Mouse (Mus musculus): ENCODE measurements around the gene Slc22a4. TPM values are rescaled to one million over a fixed set of nuclear protein-coding genes. Genes with fewer than 3 reads are reported as not detected.
A peak's percentile ranks its signal among the peaks of the same experiment; 100 is the strongest.

Gene Slc22a4
- polyA plus RNA-seq, 1 experiment = 5.4 TPM

DNA sequence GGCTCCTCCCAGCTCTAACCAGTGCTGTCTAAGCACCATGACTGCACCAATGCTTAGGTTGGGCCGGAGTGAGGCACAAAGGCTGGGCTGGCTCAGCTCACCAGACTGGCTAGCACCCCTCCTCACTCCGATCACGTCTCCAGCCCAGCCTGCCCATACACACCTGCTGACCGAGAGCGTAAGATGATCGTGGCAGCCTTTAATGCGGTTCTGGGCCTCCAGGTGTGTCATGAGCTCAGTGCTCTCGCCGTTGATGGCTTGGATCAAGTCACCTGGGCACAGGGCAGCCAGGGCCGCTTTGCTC, 35.5 kb upstream of the Slc22a4 start:
- TF ChIP-seq CTCF (IDR thresholded peaks at IDR 0.05; ENCODE audit: extremely low read depth, insufficient read depth, insufficient read length, insufficient replicate concordance) = no peak
- TF ChIP-seq POLR2A (IDR thresholded peaks at IDR 0.05; ENCODE audit: low read depth, low read length) = no peak
- H3K27ac ChIP-seq (ENCODE audit: insufficient read depth, low read length) = peak overlapping the region; percentile 79

DNA sequence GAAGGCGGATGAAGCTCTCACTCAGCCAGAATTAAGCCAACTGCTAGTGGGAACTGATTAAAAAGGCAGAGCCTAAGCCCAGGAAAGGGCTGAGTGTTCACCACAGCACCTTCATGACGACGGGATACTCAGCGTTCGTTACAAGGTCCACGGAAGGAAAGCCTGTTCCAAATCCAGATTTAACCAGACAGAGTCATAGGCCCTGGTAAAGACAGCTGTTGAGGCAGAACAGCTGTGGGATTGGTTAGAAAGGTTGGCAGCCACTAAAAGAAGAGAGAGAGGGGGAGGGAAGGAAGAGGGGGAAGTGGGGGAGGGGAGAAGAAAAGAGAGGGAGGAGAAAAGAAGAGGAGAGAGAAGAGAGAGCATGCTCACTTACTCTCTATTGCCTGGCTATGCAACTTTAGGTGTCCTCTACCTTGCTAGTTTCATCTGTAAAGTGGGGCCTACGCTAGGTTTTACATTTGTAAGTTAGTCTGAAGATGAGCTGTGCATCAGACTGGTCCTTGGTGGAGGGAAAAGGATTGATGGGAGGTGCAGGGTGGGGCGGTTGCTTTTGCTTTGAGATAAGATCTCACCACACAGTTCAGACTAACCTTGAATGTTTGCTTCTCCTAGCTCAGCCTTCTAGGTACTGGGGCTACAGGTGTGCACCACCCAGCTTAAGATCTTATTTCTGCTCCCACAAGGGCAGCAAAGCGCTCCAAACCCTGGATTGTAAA, 35.0 kb upstream of the Slc22a4 start:
- Histone ChIP-seq H3K4me3 (ENCODE audit: extremely low read depth, insufficient read depth, insufficient read length) (no peak overlapping the region), H3K4me1 (ENCODE audit: control insufficient read depth, insufficient read depth, insufficient read length) (peaks cover 3% of the 10 kb centered on the region; the same call in 1 of the 2 replicates), H3K36me3 (ENCODE audit: control insufficient read depth, insufficient read depth, low read length) (no peaks in the 10 kb centered on the region), H3K27me3 (ENCODE audit: control insufficient read depth, insufficient read depth, low read length) (no peaks in the 10 kb centered on the region), H3K27ac (ENCODE audit: insufficient read depth, low read length) (peak overlapping the region; percentile 79)
- 67% methylated on average over 9 of the region's 9 CpGs for WGBS
- peak in 1 of 2 experiments; percentile 19 for DNase-seq (ENCODE audit: low read depth in 1 of 2, low spot score in 2 of 2)
- TF ChIP-seq CTCF (IDR thresholded peaks at IDR 0.05; ENCODE audit: extremely low read depth, insufficient read depth, insufficient read length, insufficient replicate concordance) (no peak), POLR2A (IDR thresholded peaks at IDR 0.05; ENCODE audit: low read depth, low read length) (no peak)

More for the DNA sequence above, 35.5 kb upstream of the Slc22a4 start:
- Histone ChIP-seq H3K27me3 (ENCODE audit: control insufficient read depth, insufficient read depth, low read length) (no peaks in the 10 kb centered on the region), H3K36me3 (ENCODE audit: control insufficient read depth, insufficient read depth, low read length) (no peaks in the 10 kb centered on the region), H3K4me3 (ENCODE audit: extremely low read depth, insufficient read depth, insufficient read length) (no peak overlapping the region), H3K4me1 (ENCODE audit: control insufficient read depth, insufficient read depth, insufficient read length) (peaks cover 3% of the 10 kb centered on the region; the same call in 1 of the 2 replicates)
- WGBS = 76% methylated on average over 10 of the region's 10 CpGs
- no peak for DNase-seq (ENCODE audit: low read depth in 1 of 2, low spot score in 2 of 2)

DNA sequence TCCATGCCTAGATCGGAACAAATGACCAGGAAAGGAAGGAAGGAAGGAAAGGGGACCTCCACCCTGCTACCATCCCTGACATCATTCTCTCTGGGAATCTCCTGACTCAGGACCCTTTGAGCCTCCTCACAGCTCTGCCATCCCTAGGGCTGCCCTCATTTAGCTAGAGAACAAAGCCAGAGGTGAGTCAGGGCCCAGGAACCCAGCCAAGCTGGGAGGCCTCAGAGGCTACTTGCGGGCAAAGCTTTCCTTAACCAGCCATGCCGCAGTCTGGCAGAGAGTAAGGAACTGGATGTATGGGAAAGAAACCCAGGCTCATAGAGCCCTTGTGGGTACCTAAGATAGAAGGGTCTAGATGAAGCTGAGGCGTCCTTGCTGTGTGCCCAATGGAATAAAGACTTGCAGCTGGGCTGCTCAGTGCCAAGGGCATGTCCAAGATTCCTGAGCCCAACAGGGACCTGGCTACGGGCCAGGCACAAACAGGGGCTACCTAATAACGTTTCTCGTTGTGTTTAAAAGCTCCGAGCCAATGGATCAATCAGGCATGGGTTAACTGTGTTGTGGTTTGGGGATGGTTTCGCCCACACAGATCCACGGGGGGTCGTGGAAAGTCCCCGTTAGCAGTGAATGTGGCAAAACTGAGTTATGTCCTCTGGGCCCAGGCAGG, 34.3 kb upstream of the Slc22a4 start:
- 69% methylated on average over 12 of the region's 12 CpGs for WGBS
- H3K4me1 ChIP-seq (ENCODE audit: control insufficient read depth, insufficient read depth, insufficient read length) = peaks cover 3% of the 10 kb centered on the region; the same call in 1 of the 2 replicates
- no peak for DNase-seq (ENCODE audit: low read depth in 1 of 2, low spot score in 2 of 2)
- H3K27ac ChIP-seq (ENCODE audit: insufficient read depth, low read length) = peak overlapping the region; percentile 50
- no peak overlapping the region for H3K4me3 ChIP-seq (ENCODE audit: extremely low read depth, insufficient read depth, insufficient read length)
- TF ChIP-seq POLR2A (IDR thresholded peaks at IDR 0.05; ENCODE audit: low read depth, low read length) = no peak
- TF ChIP-seq CTCF (IDR thresholded peaks at IDR 0.05; ENCODE audit: extremely low read depth, insufficient read depth, insufficient read length, insufficient replicate concordance) = no peak
- H3K36me3 ChIP-seq (ENCODE audit: control insufficient read depth, insufficient read depth, low read length) = no peaks in the 10 kb centered on the region
- H3K27me3 ChIP-seq (ENCODE audit: control insufficient read depth, insufficient read depth, low read length) = no peaks in the 10 kb centered on the region

DNA sequence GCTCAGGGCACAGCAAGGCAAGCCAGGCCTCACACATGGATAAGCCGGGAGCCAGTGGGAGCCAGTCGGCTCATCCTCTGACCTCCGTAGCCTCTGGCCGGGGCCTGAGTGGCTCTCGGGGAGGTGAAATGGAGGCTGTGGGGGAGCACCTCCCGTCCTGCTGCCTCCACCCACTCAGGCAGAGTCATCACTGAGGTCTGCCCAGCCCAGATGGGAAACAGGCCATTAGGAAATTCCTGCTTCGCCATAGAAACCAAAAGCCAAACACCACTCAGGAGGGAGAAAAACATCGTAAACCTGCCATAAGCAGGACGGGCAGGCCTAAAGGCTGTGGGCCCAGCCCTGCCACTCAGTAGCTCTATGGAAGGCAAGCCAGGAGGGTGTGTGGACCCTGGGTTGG, 32.4 kb upstream of the Slc22a4 start:
- TF ChIP-seq CTCF (IDR thresholded peaks at IDR 0.05; ENCODE audit: extremely low read depth, insufficient read depth, insufficient read length, insufficient replicate concordance) (no peak), POLR2A (IDR thresholded peaks at IDR 0.05; ENCODE audit: low read depth, low read length) (no peak)
- Histone ChIP-seq H3K27ac (ENCODE audit: insufficient read depth, low read length) (no peak overlapping the region), H3K36me3 (ENCODE audit: control insufficient read depth, insufficient read depth, low read length) (no peaks in the 10 kb centered on the region), H3K4me1 (ENCODE audit: control insufficient read depth, insufficient read depth, insufficient read length) (peaks cover 3% of the 10 kb centered on the region; the same call in 1 of the 2 replicates), H3K27me3 (ENCODE audit: control insufficient read depth, insufficient read depth, low read length) (no peaks in the 10 kb centered on the region), H3K4me3 (ENCODE audit: extremely low read depth, insufficient read depth, insufficient read length) (no peak overlapping the region)
- no peak for DNase-seq (ENCODE audit: low read depth in 1 of 2, low spot score in 2 of 2)
- 89% methylated on average over 9 of the region's 9 CpGs for WGBS

DNA sequence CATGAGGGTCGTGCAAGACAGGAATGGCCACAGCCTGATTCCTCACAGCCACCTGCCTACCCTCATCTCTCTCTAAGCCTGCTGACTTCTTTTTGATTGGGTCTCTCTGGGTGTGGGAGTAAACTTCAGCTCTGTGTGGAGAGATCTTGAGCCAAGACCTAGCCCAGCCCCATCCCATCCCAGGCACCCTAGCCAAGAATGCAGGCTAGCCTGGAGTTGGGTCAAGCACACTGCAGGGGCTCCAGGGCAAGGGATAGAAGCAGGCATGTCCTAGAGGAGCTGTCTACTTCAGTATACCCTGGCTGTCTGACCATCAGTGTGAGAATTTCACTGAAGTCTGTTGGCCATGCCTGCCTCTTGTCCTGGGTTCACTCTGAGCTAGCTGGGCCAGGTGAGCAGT, 31.6 kb upstream of the Slc22a4 start:
- TF ChIP-seq CTCF (IDR thresholded peaks at IDR 0.05; ENCODE audit: extremely low read depth, insufficient read depth, insufficient read length, insufficient replicate concordance) (no peak), POLR2A (IDR thresholded peaks at IDR 0.05; ENCODE audit: low read depth, low read length) (no peak)
- H3K4me1 ChIP-seq (ENCODE audit: control insufficient read depth, insufficient read depth, insufficient read length) = peaks cover 3% of the 10 kb centered on the region; the same call in 1 of the 2 replicates
- 71% methylated on average over 1 of the region's 1 CpGs for WGBS
- no peaks in the 10 kb centered on the region for H3K36me3 ChIP-seq (ENCODE audit: control insufficient read depth, insufficient read depth, low read length)
- no peak for DNase-seq (ENCODE audit: low read depth in 1 of 2, low spot score in 2 of 2)
- no peaks in the 10 kb centered on the region for H3K27me3 ChIP-seq (ENCODE audit: control insufficient read depth, insufficient read depth, low read length)
- H3K27ac ChIP-seq (ENCODE audit: insufficient read depth, low read length) = no peak overlapping the region
- H3K4me3 ChIP-seq (ENCODE audit: extremely low read depth, insufficient read depth, insufficient read length) = no peak overlapping the region

DNA sequence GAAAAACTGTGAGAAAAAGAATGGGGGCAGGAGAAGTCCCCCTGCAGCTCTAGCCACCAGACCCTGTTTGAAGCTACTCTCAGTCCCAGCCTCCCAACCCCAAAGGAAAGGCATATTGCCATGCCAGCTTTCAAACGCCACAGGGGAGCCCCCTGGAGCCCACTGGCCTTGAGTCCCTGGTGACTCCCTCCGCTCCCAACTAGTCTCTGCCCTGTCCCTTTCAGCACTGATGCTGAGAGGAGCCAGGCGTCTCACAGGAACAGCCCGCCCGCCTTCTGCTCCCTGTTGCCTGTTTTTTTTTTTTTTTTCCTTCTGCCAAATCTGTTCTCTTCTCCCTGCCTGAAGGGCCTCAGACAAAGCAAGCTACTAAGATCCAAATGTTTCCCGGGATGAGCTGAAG, 30.8 kb upstream of the Slc22a4 start:
- TF ChIP-seq POLR2A (IDR thresholded peaks at IDR 0.05; ENCODE audit: low read depth, low read length) (no peak), CTCF (IDR thresholded peaks at IDR 0.05; ENCODE audit: extremely low read depth, insufficient read depth, insufficient read length, insufficient replicate concordance) (no peak)
- H3K27ac ChIP-seq (ENCODE audit: insufficient read depth, low read length) = no peak overlapping the region
- H3K36me3 ChIP-seq (ENCODE audit: control insufficient read depth, insufficient read depth, low read length) = no peaks in the 10 kb centered on the region
- no peak overlapping the region for H3K4me3 ChIP-seq (ENCODE audit: extremely low read depth, insufficient read depth, insufficient read length)
- no peak for DNase-seq (ENCODE audit: low read depth in 1 of 2, low spot score in 2 of 2)
- no peaks in the 10 kb centered on the region for H3K27me3 ChIP-seq (ENCODE audit: control insufficient read depth, insufficient read depth, low read length)
- H3K4me1 ChIP-seq (ENCODE audit: control insufficient read depth, insufficient read depth, insufficient read length) = 0 out of 2 replicates have a peak, but pooled peaks cover under 1% of the 10 kb centered on the region
- 72% methylated on average over 6 of the region's 6 CpGs for whole genome bisulfite sequencing
